Mouse (Mus musculus) left cerebral cortex, postnatal 14 days (tissue): ENCODE results near the gene Hist2h2bb. TPM values are rescaled to one million over a fixed set of nuclear protein-coding genes. Genes with fewer than 3 reads are reported as not detected.
A peak's percentile ranks its signal among the peaks of the same experiment; 100 is the strongest.
"Not testable (repeated sequence)": the region's sequence is repeated elsewhere in the genome, so short reads cannot be mapped to it uniquely, and the experiment has no call there.

ENCODE experiments used
- DNase-seq, 2 experiments: peaks; one replicate each; pipeline ENCODE4 v3.0.0; 2021 to 2022; ENCODE audit warnings: low spot score in 2 of 2, mixed read lengths in 1 of 2
- intact Hi-C: fragments of 180-260 bp; cut with DNase I; formaldehyde crosslinking; loops from one replicate; pipeline ENCODE4 v1.15.1; 2025
- microRNA-seq, 2 experiments: library from miRNA; unstranded; fragments of <30 nt; microRNA quantifications; one replicate each; pipeline ENCODE4 v1.2.0; 2022
- total RNA-seq, 2 experiments: library from RNA; stranded (reverse); gene quantifications; 2 replicates each; pipeline ENCODE4 v1.2.3; 2021

Hist2h2bb gene
- total RNA-seq, 2 experiments from 2014 or later: 127 to 148 TPM

DNA sequence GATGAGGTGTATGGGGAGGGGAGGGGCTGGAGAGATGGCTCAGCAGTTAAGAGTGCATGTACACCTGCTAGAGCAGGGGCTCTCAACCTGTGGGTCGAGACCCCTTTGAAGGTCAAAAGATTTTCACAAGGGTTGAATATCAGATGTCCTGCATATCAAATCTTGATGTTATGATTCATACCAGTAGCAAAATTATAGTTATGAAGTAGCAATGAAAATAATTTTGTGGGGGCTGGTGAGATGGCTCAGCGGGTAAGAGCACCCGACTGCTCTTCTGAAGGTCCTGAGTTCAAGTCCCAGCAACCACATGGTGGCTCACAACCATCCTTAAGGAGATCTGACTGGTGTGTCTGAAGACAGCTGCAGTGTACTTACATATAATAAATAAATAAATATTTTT is 21.2 kb downstream of the Hist2h2bb start:
- DNase-seq: not testable (repeated sequence)

DNA sequence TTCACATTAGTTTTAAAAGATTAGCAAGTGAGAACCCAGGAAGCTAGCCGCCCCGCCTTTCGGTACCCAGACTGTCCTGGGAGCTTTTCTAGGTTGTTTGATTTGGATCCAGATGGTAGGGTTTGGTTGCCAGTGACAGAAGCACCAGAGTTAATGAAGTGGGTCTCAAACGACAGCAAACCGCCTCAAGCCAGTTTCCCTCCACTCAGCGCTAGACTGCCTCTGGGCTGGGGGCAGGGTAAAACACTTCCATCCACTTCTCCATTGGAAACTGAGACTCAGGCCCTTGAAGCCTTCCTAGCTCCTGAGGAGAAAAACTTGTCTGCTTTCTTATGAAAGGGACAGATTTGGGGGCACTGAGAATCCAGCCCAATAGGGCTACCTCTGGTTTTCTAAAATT is 23.1 kb downstream of the Hist2h2bb start:
- DNase-seq: no peak
- intact Hi-C loops: no loop called here

More for the DNA sequence above, 21.2 kb downstream of the Hist2h2bb start:
- intact Hi-C loops: not testable (repeated sequence)

DNA sequence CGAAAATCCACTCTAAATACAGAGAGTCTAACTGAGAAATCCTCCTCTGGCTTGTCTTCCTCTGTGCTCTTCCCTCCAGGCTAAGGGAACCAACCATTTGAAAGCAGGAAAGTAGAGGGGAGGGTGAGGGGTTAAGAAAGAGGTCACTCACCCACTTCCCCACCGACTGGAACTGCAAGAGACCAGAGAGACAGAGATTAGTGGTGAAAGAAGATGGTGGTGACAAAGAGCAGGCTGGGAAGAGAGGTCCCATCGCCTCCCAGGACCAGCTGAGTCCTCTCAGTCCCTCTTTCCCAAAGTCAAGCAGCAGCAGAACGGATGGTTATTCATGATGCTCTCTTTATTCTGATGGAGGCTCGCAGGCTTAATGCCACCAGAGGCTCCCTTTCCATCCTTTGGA is 23.8 kb downstream of the Hist2h2bb start:
- no peak for DNase-seq
- intact Hi-C loops: no loop called here

DNA sequence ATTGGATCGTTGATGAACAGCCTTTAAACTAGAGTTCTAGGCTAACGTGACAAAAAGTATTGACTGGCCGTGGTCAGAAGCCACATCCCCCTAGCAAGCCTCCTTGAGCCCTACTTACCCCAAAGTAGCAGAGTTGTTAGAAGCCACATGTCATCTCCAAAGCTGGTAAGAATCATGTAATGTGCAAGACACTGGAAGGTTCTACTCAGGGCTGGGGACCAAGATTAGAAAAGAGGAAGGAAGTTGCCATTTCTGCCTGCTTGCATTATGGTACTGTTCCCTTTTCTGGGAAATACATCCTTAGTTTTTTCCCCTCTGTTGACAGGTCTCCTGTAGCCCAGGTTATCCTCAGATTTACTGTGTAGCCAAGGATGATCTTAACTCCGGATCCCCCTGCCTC is 24.2 kb downstream of the Hist2h2bb start, which contains the start of gene Fcgr1:
TSS of gene Fcgr1 (minus strand) at position 183 of the 400 bp plus-strand sequence.
- DNase-seq: no peak
- intact Hi-C loops: no loop called here

DNA sequence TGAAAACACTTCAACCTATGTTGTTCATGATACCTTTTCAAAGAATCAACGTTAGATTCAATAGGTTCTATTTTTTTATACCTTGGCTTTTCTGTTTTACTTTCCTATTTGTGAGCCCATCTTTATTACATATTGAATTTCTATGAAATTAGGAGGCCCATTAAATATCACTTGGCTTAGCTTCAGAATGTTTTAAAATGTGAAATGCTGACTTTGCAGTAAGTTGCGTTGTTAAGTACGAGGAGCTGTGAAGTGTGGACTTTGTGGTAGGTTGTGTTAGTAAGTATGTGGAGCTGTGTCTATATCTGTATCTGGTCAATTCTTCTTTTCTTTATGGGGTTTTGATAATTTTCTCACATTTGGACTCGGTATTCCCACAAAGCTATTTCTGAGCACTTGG is 28.8 kb downstream of the Hist2h2bb start:
- no peak for DNase-seq
- intact Hi-C loops: no loop called here

DNA sequence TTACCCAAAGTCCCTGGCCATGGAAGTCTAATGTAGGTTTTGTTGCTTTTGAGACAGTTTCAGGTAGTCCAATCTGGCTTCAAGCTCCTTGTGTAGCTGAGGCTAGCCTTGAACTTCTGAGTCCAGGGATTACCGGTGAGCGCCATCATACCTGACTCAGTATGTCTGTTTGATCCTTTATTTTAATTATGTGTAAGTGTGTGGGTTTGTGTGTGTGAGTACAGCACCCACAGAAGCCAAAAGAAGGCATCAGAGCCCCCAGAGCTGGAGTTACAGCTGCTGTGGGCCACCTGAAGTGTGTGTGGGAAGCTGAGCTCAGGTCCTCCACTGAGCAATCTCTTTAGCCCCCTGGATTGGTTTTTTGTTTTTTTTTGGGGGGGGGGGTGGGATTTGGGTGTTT is 30.0 kb downstream of the Hist2h2bb start:
- intact Hi-C loops: no loop called here
- DNase-seq: no peak

DNA sequence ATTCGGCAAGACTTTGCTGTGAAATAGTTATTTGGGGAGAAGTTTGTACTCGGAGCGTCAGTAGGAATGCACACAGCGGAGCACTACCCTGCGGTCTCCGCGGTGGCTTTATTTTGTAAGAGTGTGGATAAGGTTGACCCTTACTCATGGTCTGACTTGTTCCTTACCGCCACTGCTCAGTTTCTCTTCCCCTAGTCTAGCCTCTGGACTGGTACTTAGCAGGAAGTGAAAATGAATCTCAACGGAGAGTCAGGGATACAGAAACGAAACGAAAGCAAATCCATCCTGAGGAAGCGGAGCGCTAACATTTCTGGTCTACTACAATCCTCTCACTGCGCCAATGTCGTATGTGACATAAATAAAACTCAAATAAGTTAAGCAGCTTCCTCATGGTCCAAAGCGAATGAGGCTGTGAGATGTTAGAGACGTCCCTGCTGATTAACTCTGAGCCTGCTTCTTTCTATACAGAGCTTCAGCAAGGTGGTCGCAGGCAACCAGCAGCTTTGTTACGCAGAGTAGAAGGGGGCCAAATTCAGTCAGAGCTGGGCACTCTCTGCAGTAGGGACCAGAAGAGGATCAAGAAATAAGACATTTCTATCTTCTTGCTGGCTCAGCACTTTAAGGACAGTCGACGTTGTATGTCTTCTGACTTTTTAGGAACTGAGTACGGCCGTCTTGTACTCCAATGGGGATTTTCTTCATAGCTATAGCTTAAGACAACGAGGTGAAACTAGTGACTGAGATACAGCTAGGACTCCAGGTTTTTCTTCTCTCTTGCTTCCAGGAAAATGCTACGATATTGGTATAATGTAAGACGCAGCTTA is 31.4 kb downstream of the Hist2h2bb start:
- intact Hi-C loops: no loop called here
- no peak for DNase-seq

DNA sequence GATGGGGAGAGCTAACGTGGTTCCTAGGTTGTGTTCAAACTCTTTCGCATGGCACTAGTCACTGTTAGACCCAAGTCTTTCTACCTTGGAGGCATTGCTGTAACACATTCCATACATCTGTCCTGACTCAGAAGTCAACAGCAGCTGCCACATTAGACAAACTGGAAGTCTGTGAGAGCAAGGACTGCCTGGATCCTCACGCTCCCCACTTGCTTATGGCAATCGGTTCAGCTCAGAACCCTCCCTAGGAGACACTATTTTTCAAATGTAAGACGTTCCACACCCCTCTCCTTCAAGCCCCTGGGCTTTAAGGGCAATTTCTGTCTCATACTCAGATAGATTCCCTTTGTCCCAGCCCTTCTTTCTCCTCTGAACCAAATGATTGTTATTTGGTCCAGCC is 32.5 kb downstream of the Hist2h2bb start:
- intact Hi-C loops: no loop called here
- no peak for DNase-seq

DNA sequence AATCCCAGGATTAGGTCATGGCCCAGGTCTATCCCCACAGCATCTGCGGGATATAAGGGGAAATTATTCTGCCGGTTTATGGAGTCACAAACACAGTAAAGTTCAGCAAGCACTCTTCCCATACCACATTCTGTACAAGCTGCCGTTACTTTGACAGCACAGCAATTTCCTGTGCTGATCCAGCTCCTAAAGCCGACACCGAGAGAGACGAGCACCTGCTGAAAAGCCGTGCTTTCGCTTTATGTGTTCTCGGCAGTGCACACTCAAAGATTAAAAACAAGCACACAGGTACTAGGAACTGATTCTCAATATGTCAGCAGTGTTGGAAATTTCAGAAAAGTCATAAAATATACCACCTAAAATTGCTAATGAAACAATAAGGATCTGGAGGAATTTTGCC is 37.0 kb downstream of the Hist2h2bb start:
- no peak for DNase-seq
- intact Hi-C loops: no loop called here

DNA sequence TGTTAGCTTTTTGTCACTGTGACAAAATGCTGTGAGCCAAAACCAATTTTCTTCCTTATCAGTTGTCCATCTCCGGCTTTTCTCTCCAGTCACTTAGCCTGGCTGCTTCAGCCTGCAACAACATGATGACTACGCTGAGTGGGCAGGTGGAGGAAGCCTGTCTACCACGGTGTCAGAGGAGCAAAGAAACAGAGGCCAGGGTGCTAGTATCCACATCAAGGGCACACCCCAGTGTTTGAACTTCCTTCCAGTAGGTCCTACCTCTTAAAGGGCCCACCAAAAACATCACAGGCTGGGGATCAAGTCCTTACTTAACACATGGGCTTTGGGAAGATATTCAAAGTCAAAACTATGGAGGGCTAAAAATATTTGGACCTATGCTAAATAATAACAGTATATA is 39.9 kb downstream of the Hist2h2bb start:
- intact Hi-C loops: no loop called here
- no peak for DNase-seq

DNA sequence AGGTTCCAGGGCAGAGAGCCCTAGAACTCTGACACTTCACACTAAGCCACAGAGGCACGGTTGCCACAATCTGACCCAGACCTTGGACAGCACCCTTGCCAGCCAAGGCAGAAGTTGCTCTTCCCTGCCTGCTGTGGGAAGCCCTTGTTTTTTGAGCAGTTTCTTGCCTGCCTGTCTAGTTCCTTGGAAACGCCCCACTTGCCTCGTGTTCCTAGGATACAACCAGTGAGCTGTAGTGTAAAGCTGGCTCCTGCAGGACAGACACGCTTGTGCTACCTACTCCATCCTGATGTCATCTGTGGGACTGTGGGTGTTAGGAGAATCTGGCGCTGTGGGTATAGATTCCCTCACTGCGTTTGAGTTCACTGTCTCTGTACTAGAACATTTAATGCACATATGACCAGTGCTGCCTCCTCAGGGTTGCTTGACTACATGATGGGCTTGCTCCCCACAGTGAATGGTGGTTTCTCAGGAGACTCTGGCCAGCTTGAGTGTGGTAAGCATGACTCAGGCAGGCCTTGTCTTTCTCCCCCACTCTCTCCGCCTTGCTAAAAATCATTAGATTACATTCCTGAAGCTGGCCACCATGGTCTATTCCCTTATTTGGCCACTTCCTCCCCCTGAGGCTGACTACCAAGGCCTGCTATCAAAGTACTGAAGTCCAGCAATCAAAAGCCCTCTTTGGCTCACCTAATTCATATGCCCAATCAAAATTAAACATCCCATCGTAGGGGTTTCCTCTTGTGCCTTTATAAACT is 43.0 kb downstream of the Hist2h2bb start:
- intact Hi-C loops: no loop called here
- DNase-seq: peak; percentile 43 to 70

Small RNAs within 50 kb of the gene (microRNA-seq; reads per million reads assigned to microRNA genes)
- gene Gm44492: 0 reads per million in 2 experiments
- 0 reads per million in 2 experiments for gene Gm47311
- 0 reads per million in 2 experiments for gene Gm47313

Other genes with a start within 250 kb of the Hist2h2bb start
- 10 to 100 TPM; 34.3 to 37.3 TPM for gene Vps45, start 211.3 kb upstream of the Hist2h2bb start, total RNA-seq
- gene Otud7b, start 165.2 kb upstream of the Hist2h2bb start, total RNA-seq: 10 to 100 TPM; 18.2 to 22.3 TPM
- 1 to 10 TPM; 4.5 to 6.0 TPM for gene Mtmr11, start 107.7 kb upstream of the Hist2h2bb start, total RNA-seq
- gene Sf3b4, start 97.4 kb upstream of the Hist2h2bb start, total RNA-seq: 10 to 100 TPM; 43.4 to 46.8 TPM
- 100 to 1,000 TPM; 448 to 477 TPM for gene Sv2a, start 88.6 kb upstream of the Hist2h2bb start, total RNA-seq
- 10 to 100 TPM; 16.8 to 17.6 TPM for gene Bola1, start 50.0 kb upstream of the Hist2h2bb start, total RNA-seq
- 10 to 100 TPM in 1 of 2 experiments, 1 to 10 TPM in 1; 7.4 to 11.7 TPM for gene Hist2h2ab, start 49.9 kb upstream of the Hist2h2bb start, total RNA-seq
- gene Hist2h2ac, start 48.9 kb upstream of the Hist2h2bb start, total RNA-seq: 10 to 100 TPM; 20.6 to 28.7 TPM
- gene Hist2h2be, start 48.6 kb upstream of the Hist2h2bb start, total RNA-seq: 1 to 10 TPM; 2.3 to 3.8 TPM
- 1 to 10 TPM; 8.4 to 9.7 TPM for gene Hist2h3c2, start 30.6 kb upstream of the Hist2h2bb start, total RNA-seq
- 100 to 1,000 TPM; 205 to 244 TPM for gene Hist2h2aa2, start 29.5 kb upstream of the Hist2h2bb start, total RNA-seq
- gene Hist2h2aa1, start 24.3 kb upstream of the Hist2h2bb start, total RNA-seq: 10 to 100 TPM in 1 of 2 experiments, 1 to 10 TPM in 1; 5.8 to 10.8 TPM
- not detected for gene Hist2h3c1, start 23.1 kb upstream of the Hist2h2bb start, total RNA-seq
- gene Hist2h4, start 6.4 kb upstream of the Hist2h2bb start, total RNA-seq: 10 to 100 TPM; 26.2 to 28.6 TPM
- gene Hist2h3b, start 1.1 kb upstream of the Hist2h2bb start, total RNA-seq: 10 to 100 TPM; 56.6 to 91.2 TPM
- 1 to 10 TPM; 2.1 to 2.7 TPM for gene Fcgr1, start 24.2 kb downstream of the Hist2h2bb start, total RNA-seq
- not detected for gene BC107364, start 182.6 kb downstream of the Hist2h2bb start, total RNA-seq